Mouse (Mus musculus) B cell, adult 67 days (primary cell): ENCODE measurements around the gene Ltbp3. TPM values are rescaled to one million over a fixed set of nuclear protein-coding genes. Genes with fewer than 3 reads are reported as not detected.

Source experiments
- total RNA-seq, 2 experiments: library from RNA; stranded (reverse); gene quantifications; 4 replicates each; pipeline ENCODE4 v1.2.4; 2023

The Ltbp3 gene
- not detected for total RNA-seq

DNA sequence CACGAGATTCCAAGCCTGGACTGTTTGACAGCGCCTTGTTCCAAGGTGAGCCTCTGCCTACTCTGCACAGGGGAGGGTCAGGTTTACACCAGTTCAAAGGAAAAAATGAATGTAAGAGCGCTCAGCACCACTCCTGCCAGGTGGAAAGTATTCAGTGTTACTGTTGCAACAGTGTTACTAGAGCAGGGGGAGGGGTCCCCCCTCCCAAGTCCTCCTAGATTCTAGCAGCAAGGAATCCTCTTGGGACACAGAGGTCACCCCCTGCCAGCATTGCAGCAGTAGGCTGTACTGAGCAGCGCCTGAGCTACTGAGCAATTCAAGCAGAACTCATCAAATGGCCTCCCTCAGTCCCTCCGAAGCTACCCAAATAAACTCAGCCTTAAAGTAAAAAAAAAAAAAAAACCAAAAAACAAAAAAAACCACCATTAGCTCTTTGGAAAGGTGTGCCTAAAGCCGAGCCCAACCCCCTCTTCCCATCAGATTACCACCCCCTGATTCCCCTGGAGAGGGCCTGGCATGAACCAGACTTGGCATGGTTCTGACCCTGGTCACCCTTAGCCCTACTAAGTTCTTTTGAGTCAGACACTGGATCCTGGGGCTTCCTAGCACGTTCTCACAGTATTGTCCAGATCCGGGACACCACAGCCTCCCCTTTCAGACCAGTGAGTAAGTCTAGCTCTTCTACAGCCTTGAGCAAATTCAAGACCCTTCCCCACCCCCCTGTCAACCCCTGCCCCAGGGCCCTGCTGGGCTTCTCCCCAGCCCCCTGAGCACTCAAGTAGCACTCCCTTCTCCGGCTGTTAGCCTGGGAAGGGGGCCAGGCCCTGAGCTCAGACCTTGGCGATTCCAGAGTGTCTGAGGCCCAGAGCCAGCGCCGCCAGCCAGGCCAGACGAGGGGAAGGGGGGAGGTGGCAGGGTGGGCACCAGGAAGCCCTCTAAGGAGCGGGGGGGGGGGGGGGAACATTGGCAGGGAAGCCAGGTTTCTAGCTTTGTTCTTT lies at the start of gene Ltbp3:
Gene Ltbp3 (plus strand): TSS at position 585 of the 998 bp plus-strand sequence.

DNA sequence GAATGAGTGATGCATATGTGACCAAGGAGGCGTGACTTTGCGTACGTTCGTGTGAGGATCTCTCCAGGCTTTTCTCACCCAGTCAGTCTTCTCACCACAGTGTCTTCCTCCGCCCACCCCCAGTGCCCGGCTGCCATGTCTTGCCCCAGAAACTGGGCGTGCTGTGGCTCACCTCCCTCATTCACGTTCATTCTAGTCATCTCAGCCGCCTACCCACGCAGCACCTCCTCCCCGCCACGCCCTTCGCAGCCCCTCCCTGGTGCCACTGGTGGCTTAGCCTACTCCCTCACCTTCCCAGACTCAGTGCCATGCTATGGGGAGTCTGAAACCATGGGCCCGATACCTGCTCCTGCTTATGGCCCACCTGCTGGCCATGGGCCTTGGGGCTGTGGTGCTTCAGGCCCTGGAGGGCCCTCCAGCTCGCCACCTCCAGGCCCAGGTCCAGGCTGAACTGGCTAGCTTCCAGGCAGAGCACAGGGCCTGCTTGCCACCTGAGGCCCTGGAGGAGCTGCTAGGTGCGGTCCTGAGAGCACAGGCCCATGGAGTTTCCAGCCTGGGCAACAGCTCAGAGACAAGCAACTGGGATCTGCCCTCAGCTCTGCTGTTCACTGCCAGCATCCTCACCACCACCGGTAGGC lies 36.4 kb upstream of the Ltbp3 start, which contains the start of gene Kcnk7:
Gene Kcnk7 (plus strand): TSS at position 205 of the 638 bp plus-strand sequence.

DNA sequence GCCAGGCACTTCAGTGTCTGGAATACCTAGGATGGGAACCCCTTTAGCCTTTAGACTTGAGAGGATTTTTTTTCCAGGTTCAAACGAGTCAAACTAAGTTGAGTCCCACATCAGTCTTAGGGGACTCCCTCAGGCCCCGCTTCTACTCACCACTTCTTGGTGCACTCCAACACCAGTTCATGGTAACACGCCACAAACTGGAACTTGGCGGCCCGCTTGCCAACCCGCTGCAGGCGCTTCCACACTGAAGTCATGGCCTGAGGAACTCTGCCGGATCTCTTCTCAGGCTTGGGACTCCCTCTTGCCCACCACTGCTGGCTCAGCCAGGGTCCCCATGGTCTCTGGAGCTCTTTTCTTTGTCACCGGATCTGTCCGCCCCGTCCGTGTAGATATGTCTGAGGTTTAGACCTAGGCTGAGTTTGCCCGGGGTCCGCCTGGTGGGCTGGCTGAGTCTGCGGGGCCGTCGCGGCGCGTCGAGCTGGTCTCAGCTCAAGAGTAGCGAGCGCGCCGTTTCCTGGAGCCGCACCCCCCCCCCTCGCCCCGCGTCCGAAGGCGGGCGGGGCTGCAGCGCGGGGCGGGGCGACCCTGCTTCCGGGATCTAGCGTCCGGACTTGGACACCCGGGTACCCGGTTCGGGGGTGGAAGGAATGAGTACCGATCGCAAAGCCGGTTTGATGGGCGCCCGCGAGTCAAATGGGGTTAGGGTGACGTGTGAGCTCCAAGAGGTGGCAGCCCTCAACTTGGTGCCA lies 14.8 kb upstream of the Ltbp3 start, which contains the start of gene Ehbp1l1:
Gene Ehbp1l1 (minus strand): TSS at position 551 of the 749 bp plus-strand sequence.

DNA sequence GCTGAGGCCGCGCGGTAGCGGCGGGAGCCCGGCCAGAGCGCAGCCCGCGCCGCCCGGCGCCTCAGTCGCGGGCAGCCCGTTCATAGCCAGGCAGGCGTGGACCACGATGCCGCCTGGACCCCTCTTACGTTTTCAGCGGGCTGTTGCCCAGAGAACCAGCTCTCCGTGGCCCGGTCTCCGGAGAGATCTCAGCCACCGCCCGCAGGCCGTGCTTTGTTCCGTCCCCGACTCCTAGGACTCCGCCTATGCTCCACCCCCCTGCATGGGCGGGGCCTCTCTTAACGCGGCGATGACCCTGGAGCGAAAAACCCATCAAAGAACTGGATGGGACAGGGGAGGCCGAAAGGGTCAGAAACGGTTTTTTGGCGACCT lies 11.3 kb upstream of the Ltbp3 start, which contains the start of gene Fam89b:
Gene Fam89b (minus strand): TSS at position 210 of the 372 bp plus-strand sequence.

DNA sequence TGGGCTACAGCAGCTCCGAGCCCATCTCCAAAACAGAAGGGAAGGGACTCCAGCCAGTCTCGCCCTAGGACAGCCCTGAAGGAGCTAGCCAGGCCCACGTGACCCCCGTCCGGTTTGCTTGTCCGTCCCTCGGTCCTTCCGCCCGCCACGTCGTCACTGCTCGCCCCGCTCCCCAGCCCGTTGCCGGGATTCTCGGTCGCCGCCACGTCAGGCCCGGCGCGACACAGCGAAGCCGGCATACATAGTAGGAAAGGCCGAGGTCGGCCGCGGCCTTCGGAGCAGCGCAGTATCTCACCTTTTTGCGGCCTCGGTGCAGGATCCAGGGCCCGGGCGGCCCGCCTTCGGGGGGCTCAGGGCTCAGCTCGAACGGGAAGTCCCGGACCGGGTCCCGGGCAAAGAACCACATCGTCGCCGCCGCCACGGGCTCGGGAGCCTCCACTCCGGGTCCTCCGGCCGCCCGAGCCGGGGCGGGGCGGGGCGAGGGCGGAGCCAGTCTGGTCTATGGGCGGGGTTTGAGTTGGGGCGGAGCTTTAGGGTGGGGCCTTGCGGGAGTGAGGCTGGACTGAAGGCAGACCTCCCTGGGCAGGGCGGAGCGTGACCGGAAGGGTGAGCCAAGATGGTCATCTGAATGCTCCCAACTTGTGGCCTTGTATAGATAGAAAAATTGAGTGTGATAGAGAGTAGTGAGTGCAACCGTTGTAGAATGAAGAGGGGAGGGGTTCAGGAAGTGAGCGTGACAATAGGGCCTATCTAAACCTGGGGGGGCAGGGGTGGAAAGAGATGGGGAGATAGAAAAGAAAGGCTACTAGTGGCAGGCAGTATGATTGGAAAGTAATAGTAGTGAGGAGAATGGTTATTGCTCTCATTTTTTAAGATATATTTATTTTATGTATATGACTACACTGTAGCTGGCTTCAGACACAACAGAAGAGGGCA lies 30.5 kb downstream of the Ltbp3 start, which contains the start of gene Scyl1:
Gene Scyl1 (minus strand): TSS at position 495 of the 936 bp plus-strand sequence.

Other genes starting within 250 kb of the Ltbp3 start
- 1 to 10 TPM; 3.5 to 4.9 TPM for gene 1700020D05Rik, start 237.1 kb upstream of the Ltbp3 start, total RNA-seq
- gene Snx32, start 230.4 kb upstream of the Ltbp3 start, total RNA-seq = 10 to 100 TPM; 10.4 to 14.2 TPM
- not detected for gene Ovol1, start 180.3 kb upstream of the Ltbp3 start, total RNA-seq
- gene Ap5b1, start 172.9 kb upstream of the Ltbp3 start, total RNA-seq = 10 to 100 TPM; 21.5 to 25.2 TPM
- gene Rnaseh2c, start 139.0 kb upstream of the Ltbp3 start, total RNA-seq = 100 to 1,000 TPM in 1 of 2 experiments, 10 to 100 TPM in 1; 92.4 to 109 TPM
- 100 to 1,000 TPM; 107 to 122 TPM for gene Kat5, start 130.7 kb upstream of the Ltbp3 start, total RNA-seq
- gene Rela, start 103.4 kb upstream of the Ltbp3 start, total RNA-seq = 100 to 1,000 TPM; 132 to 136 TPM
- gene Sipa1, start 77.2 kb upstream of the Ltbp3 start, total RNA-seq = 100 to 1,000 TPM; 661 to 707 TPM
- 10 to 100 TPM; 62.0 to 64.7 TPM for gene Map3k11, start 52.2 kb upstream of the Ltbp3 start, total RNA-seq
- 100 to 1,000 TPM; 203 to 215 TPM for gene Pcnx3, start 52.0 kb upstream of the Ltbp3 start, total RNA-seq
- gene Kcnk7, start 36.5 kb upstream of the Ltbp3 start, total RNA-seq = not detected
- gene Ehbp1l1, start 14.6 kb upstream of the Ltbp3 start, total RNA-seq = 10 to 100 TPM; 57.1 to 58.7 TPM
- gene Fam89b, start 11.3 kb upstream of the Ltbp3 start, total RNA-seq = 10 to 100 TPM; 23.5 to 24.9 TPM
- gene Scyl1, start 30.5 kb downstream of the Ltbp3 start, total RNA-seq = 10 to 100 TPM; 84.0 to 96.8 TPM
- gene Frmd8, start 134.4 kb downstream of the Ltbp3 start, total RNA-seq = 10 to 100 TPM; 39.6 to 41.7 TPM
- 10 to 100 TPM; 21.2 to 26.6 TPM for gene Slc25a45, start 136.9 kb downstream of the Ltbp3 start, total RNA-seq
- 1 to 10 TPM; 3.4 to 4.2 TPM for gene Tigd3, start 153.2 kb downstream of the Ltbp3 start, total RNA-seq
- 100 to 1,000 TPM; 171 to 191 TPM for gene Dpf2, start 172.1 kb downstream of the Ltbp3 start, total RNA-seq
- gene Cdc42ep2, start 183.9 kb downstream of the Ltbp3 start, total RNA-seq = not detected
- 10 to 100 TPM; 77.0 to 78.2 TPM for gene Pola2, start 223.3 kb downstream of the Ltbp3 start, total RNA-seq
- gene Slc22a20, start 245.2 kb downstream of the Ltbp3 start, total RNA-seq = not detected